Mouse (Mus musculus): ENCODE measurements at regions not wholly inside any gene's neighbourhood (a gene's known extent, or its start where the extent isn't known, plus 50 kb on each side); places are given as distances from the start of the nearest gene placed in this dataset.

- Histone ChIP-seq H3K27me3 (ENCODE audit: insufficient read depth, low read length) (no peaks in the 10 kb centered on the region), H3K4me2 (ENCODE audit: low read depth, low read length, poor library complexity, severe bottlenecking) (no peak overlapping the region), H3K9me3 (ENCODE audit: low read length) (no peaks in the 10 kb centered on the region), H3K9ac (replicated peaks; ENCODE audit: low read length, poor library complexity, severe bottlenecking) (no peak overlapping the region), H3K36me3 (ENCODE audit: insufficient read depth, low read length) (no peaks in the 10 kb centered on the region), H3K27ac (ENCODE audit: low read depth, low read length) (peak overlapping the region; percentile 27; the same call in 1 of the 2 replicates), H3K4me1 (ENCODE audit: insufficient read depth, low read length) (no peaks in the 10 kb centered on the region), H3K4me3 (ENCODE audit: low read depth, low read length) (no peak overlapping the region)
- TF ChIP-seq CTCF (IDR thresholded peaks at IDR 0.05) = no peak
- DNase-seq (ENCODE audit: low spot score) (peak; percentile 34), ATAC-seq (ENCODE audit: low FRiP score) (no peak)
- 12% methylated on average over 3 of the region's 3 CpGs for WGBS
Observed at GRCm38 (mm10) chr9:53004253-53004978, 243.4 kb downstream of the Ddx10 start.

DNA sequence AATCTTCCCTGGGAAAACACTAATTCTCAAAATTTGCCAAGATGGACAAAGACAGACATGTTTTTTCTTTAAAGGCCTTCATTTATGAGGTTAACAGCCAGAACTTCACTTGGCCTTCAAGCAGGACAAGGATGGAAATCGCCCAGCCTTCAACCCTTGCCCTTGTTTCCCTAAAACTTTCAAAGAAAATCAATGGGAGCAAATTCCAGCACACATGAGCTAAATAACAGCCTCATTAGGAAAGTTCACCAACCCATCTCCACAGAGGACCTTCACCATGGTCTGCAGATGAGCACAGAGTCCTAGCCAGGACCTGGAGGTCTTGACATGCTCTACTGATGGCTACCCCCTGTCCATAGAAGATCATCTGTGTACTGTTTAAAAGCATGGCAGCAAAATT lies 271.8 kb downstream of the Ddx10 start:
- no peak for TF ChIP-seq CTCF (IDR thresholded peaks at IDR 0.05)
- H3K4me1 ChIP-seq (ENCODE audit: insufficient read depth, low read length) = no peaks in the 10 kb centered on the region
- no peak for ATAC-seq (ENCODE audit: low FRiP score)
- DNase-seq (ENCODE audit: low spot score) = no peak
- no peak overlapping the region for H3K4me2 ChIP-seq (ENCODE audit: low read depth, low read length, poor library complexity, severe bottlenecking)
- no peaks in the 10 kb centered on the region for H3K27me3 ChIP-seq (ENCODE audit: insufficient read depth, low read length)
- H3K27ac ChIP-seq (ENCODE audit: low read depth, low read length) = no peak overlapping the region
- H3K9me3 ChIP-seq (ENCODE audit: low read length) = no peaks in the 10 kb centered on the region
- WGBS = 79% methylated on average over 1 of the region's 1 CpGs
- no peaks in the 10 kb centered on the region for H3K36me3 ChIP-seq (ENCODE audit: insufficient read depth, low read length)
- H3K9ac ChIP-seq (replicated peaks; ENCODE audit: low read length, poor library complexity, severe bottlenecking) = no peak overlapping the region
- no peak overlapping the region for H3K4me3 ChIP-seq (ENCODE audit: low read depth, low read length)

DNA sequence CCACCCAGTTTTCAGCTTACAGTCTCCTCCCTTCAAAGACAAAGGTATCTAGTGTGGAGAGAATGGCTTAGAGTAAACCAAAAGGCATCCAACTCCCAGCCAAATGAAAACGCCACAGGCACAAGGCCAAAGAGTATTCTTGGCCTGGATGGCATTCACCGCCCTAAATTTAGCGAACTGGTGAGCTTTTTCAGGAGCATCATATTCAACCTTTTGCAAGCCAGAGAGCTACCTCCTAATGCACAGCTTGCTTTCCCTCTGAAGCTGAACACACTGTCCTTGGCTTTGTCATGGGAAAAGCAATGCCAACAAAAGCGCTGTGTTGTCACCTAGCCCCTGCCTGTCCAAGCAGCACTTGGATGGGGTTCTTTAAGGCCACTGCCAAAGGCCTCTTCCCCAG lies 282.2 kb downstream of the Ddx10 start:
- ATAC-seq (ENCODE audit: low FRiP score) = no peak
- no peaks in the 10 kb centered on the region for H3K36me3 ChIP-seq (ENCODE audit: insufficient read depth, low read length)
- no peaks in the 10 kb centered on the region for H3K4me1 ChIP-seq (ENCODE audit: insufficient read depth, low read length)
- no peak overlapping the region for H3K4me2 ChIP-seq (ENCODE audit: low read depth, low read length, poor library complexity, severe bottlenecking)
- H3K27ac ChIP-seq (ENCODE audit: low read depth, low read length) = no peak overlapping the region
- H3K9ac ChIP-seq (replicated peaks; ENCODE audit: low read length, poor library complexity, severe bottlenecking) = no peak overlapping the region
- TF ChIP-seq CTCF (IDR thresholded peaks at IDR 0.05) = no peak
- DNase-seq (ENCODE audit: low spot score) = no peak
- WGBS = 91% methylated on average over 4 of the region's 4 CpGs
- H3K9me3 ChIP-seq (ENCODE audit: low read length) = no peaks in the 10 kb centered on the region
- no peak overlapping the region for H3K4me3 ChIP-seq (ENCODE audit: low read depth, low read length)
- H3K27me3 ChIP-seq (ENCODE audit: insufficient read depth, low read length) = no peaks in the 10 kb centered on the region

DNA sequence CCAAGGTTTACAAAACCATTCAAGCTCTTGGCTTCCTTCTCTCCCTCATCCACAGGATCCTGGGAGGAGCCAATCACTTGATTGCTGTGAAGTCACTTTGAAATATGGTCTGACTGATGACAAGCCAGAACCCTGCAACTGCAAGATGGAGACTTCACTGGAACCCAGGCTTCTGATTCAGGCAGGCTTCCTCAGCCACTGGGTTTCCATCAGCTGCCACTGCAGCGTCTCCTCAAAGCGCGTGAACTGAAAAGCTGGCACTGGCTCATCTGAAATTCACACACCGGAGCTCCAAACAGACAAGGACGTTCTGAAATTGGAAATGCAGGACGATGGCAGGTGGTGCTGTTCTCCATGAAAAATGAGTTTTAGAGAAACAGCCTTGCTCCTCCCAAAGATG lies 280.1 kb upstream of the AI593442 start:
- ATAC-seq (ENCODE audit: low FRiP score) (no peak), DNase-seq (ENCODE audit: low spot score) (peak; percentile 78)
- Histone ChIP-seq H3K9me3 (ENCODE audit: low read length) (no peaks in the 10 kb centered on the region), H3K4me2 (ENCODE audit: low read depth, low read length, poor library complexity, severe bottlenecking) (no peak overlapping the region), H3K36me3 (ENCODE audit: insufficient read depth, low read length) (no peaks in the 10 kb centered on the region), H3K9ac (replicated peaks; ENCODE audit: low read length, poor library complexity, severe bottlenecking) (no peak overlapping the region), H3K4me1 (ENCODE audit: insufficient read depth, low read length) (no peaks in the 10 kb centered on the region), H3K27me3 (ENCODE audit: insufficient read depth, low read length) (no peaks in the 10 kb centered on the region), H3K4me3 (ENCODE audit: low read depth, low read length) (no peak overlapping the region), H3K27ac (ENCODE audit: low read depth, low read length) (no peak overlapping the region)
- peak; percentile 20 for TF ChIP-seq CTCF (IDR thresholded peaks at IDR 0.05)
- 57% methylated on average over 6 of the region's 6 CpGs for WGBS

- Histone ChIP-seq H3K4me2 (ENCODE audit: low read depth, low read length, poor library complexity, severe bottlenecking) (no peak overlapping the region), H3K36me3 (ENCODE audit: insufficient read depth, low read length) (no peaks in the 10 kb centered on the region), H3K9ac (replicated peaks; ENCODE audit: low read length, poor library complexity, severe bottlenecking) (no peak overlapping the region), H3K9me3 (ENCODE audit: low read length) (no peaks in the 10 kb centered on the region), H3K4me3 (ENCODE audit: low read depth, low read length) (no peak overlapping the region), H3K4me1 (ENCODE audit: insufficient read depth, low read length) (no peaks in the 10 kb centered on the region), H3K27ac (ENCODE audit: low read depth, low read length) (no peak overlapping the region), H3K27me3 (ENCODE audit: insufficient read depth, low read length) (no peaks in the 10 kb centered on the region)
- DNase-seq (ENCODE audit: low spot score) (peak; percentile 29), ATAC-seq (ENCODE audit: low FRiP score) (no peak)
- TF ChIP-seq CTCF (IDR thresholded peaks at IDR 0.05) = no peak
- WGBS = 84% methylated on average over 1 of the region's 1 CpGs
Observed at GRCm38 (mm10) chr9:52957245-52957644, 277.7 kb upstream of the AI593442 start.

- ATAC-seq (ENCODE audit: low FRiP score) = no peak
- Histone ChIP-seq H3K36me3 (ENCODE audit: insufficient read depth, low read length) (no peaks in the 10 kb centered on the region), H3K27ac (ENCODE audit: low read depth, low read length) (no peak overlapping the region), H3K4me3 (ENCODE audit: low read depth, low read length) (no peak overlapping the region), H3K9ac (replicated peaks; ENCODE audit: low read length, poor library complexity, severe bottlenecking) (no peak overlapping the region), H3K9me3 (ENCODE audit: low read length) (no peaks in the 10 kb centered on the region), H3K27me3 (ENCODE audit: insufficient read depth, low read length) (no peaks in the 10 kb centered on the region), H3K4me1 (ENCODE audit: insufficient read depth, low read length) (peaks cover 9% of the 10 kb centered on the region; the same call in 1 of the 2 replicates), H3K4me2 (ENCODE audit: low read depth, low read length, poor library complexity, severe bottlenecking) (no peak overlapping the region)
- 55% methylated on average over 5 of the region's 5 CpGs for WGBS
- no peak for TF ChIP-seq CTCF (IDR thresholded peaks at IDR 0.05)
- peak; percentile 30 for DNase-seq (ENCODE audit: low spot score)
Observed at GRCm38 (mm10) chr9:52944081-52944480, 264.5 kb upstream of the AI593442 start.
